7 mouse cellular contexts compared by ENCODE assay signal in the genomic region with DNA sequence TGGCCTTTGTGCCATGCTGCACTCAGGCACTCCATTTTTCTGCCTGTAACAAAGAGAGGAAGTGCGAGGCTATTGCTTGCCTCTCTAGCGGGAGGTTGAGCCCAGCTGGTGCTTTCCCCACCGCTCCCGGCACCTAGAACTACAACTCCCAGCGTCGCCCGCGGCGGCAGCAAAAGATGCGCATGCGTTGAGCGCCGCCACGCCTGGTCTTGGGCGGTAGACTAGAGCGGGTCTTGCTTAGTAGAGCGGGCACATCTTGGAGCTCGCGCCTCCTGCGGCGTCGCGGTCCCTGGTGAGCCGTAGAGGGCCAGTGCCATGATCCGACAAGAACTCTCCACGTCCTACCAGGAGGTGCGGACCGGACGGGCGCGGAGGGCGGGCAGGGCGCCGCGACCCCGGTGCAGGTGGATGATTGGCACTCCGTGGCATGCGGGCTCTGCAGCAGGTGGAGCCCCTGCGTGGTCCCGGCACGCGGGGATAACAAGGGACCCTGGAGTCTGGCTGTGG. TPM values are rescaled to one million over a fixed set of nuclear protein-coding genes. Genes with fewer than 3 reads are reported as not detected.
DNase-seq lines count a peak whose midpoint lies in the region; ATAC-seq and TF ChIP-seq lines count a peak whose summit lies in the region.

A gene (plus strand): TSS at position 187 of the 507 bp plus-strand sequence.

- peak; percentile 94 for ATAC-seq in embryonic facial prominence, embryonic 12.5 days (ENCODE audit: insufficient number of reproducible peaks, insufficient read depth, low FRiP score, low TSS enrichment)
- peak; percentile 94 for ATAC-seq in limb, embryonic 13.5 days (ENCODE audit: low FRiP score, low read depth)
- ATAC-seq in midbrain, embryonic 16.5 days = peak; percentile 96

- H3K79me2 ChIP-seq in heart, adult 2 months (replicated peaks; ENCODE audit: control insufficient read depth, insufficient read depth, low read length) = no peaks in the 10 kb centered on the region

- TF ChIP-seq CTCF in heart, adult 2 months (IDR thresholded peaks at IDR 0.05) = no peak

- H3K27me3 ChIP-seq in embryonic facial prominence, embryonic 12.5 days = no peaks in the 10 kb centered on the region
- no peaks in the 10 kb centered on the region for H3K27me3 ChIP-seq in heart, adult 2 months (ENCODE audit: control insufficient read depth, insufficient read depth, low read length)
- no peaks in the 10 kb centered on the region for H3K27me3 ChIP-seq in limb, embryonic 13.5 days
- H3K27me3 ChIP-seq in midbrain, embryonic 16.5 days (ENCODE audit: control insufficient read depth, insufficient read depth, low read depth, low read length) = no peaks in the 10 kb centered on the region

- peak within 1 kb of the TSS; percentile 55; the same call in 1 of the 2 replicates for H3K27ac ChIP-seq in embryonic facial prominence, embryonic 12.5 days
- H3K27ac ChIP-seq in heart, adult 2 months = peak within 1 kb of the TSS; percentile 73
- H3K27ac ChIP-seq in limb, embryonic 13.5 days = no peak within 1 kb of the TSS
- H3K27ac ChIP-seq in midbrain, embryonic 16.5 days (ENCODE audit: low read length) = peak within 1 kb of the TSS; percentile 92

- intact Hi-C loops in heart, adult 2 months (cut with DNase I) = no loop called here

- peaks cover 14% of the 10 kb centered on the region for H3K4me1 ChIP-seq in embryonic facial prominence, embryonic 12.5 days
- H3K4me1 ChIP-seq in heart, adult 2 months (ENCODE audit: control insufficient read depth, insufficient read depth, low read length) = peaks cover 2% of the 10 kb centered on the region; the same call in 1 of the 2 replicates
- H3K4me1 ChIP-seq in limb, embryonic 13.5 days = peaks cover 21% of the 10 kb centered on the region
- peaks cover 19% of the 10 kb centered on the region for H3K4me1 ChIP-seq in midbrain, embryonic 16.5 days (ENCODE audit: control insufficient read depth, insufficient read depth, low read length)

- TF ChIP-seq EP300 in heart, adult 2 months (IDR thresholded peaks at IDR 0.05; ENCODE audit: insufficient read depth, low read depth, low read length) = 0 out of 2 replicates have a peak, but pooled peaks have one; percentile 34

- peak; percentile 94 for DNase-seq in adrenal gland, postnatal 25 days
- DNase-seq in heart, adult 2 months = peak; percentile 96 to 97
- peak; percentile 91 to 95 for DNase-seq in kidney, adult 8-10 months
- peak; percentile 93 to 97 for DNase-seq in spleen, postnatal 10 days (ENCODE audit: low spot score in 2 of 2)

- under 1% methylated on average over 42 of the region's 42 CpGs for WGBS in embryonic facial prominence, embryonic 12.5 days
- WGBS in heart, adult 2 months = under 1% methylated on average over 42 of the region's 42 CpGs
- WGBS in limb, embryonic 13.5 days = under 1% methylated on average over 42 of the region's 42 CpGs
- 0% methylated on average over 40 of the region's 42 CpGs for WGBS in midbrain, embryonic 16.5 days

- TF ChIP-seq POLR2A in heart, adult 2 months (IDR thresholded peaks at IDR 0.05; ENCODE audit: insufficient read depth, low read depth, low read length) = peak; percentile 92

- peak within 1 kb of the TSS; percentile 84 for H3K9ac ChIP-seq in embryonic facial prominence, embryonic 12.5 days
- peak within 1 kb of the TSS; percentile 92 for H3K9ac ChIP-seq in heart, adult 2 months (ENCODE audit: low read depth, low read length)
- peak within 1 kb of the TSS; percentile 81 for H3K9ac ChIP-seq in limb, embryonic 13.5 days
- H3K9ac ChIP-seq in midbrain, embryonic 16.5 days (ENCODE audit: low read depth, low read length) = peak within 1 kb of the TSS; percentile 88

- H3K36me3 ChIP-seq in embryonic facial prominence, embryonic 12.5 days = no peaks in the 10 kb centered on the region
- H3K36me3 ChIP-seq in heart, adult 2 months (ENCODE audit: control insufficient read depth, insufficient read depth, low read length) = no peaks in the 10 kb centered on the region
- H3K36me3 ChIP-seq in limb, embryonic 13.5 days = 0 out of 2 replicates have a peak, but pooled peaks cover 1% of the 10 kb centered on the region
- H3K36me3 ChIP-seq in midbrain, embryonic 16.5 days (ENCODE audit: control insufficient read depth, insufficient read depth, low read length) = no peaks in the 10 kb centered on the region

- H3K4me2 ChIP-seq in embryonic facial prominence, embryonic 12.5 days (replicated peaks) = peak within 1 kb of the TSS; percentile 94
- peak within 1 kb of the TSS; percentile 89 for H3K4me2 ChIP-seq in limb, embryonic 13.5 days (replicated peaks)
- peak within 1 kb of the TSS; percentile 79 for H3K4me2 ChIP-seq in midbrain, embryonic 16.5 days (ENCODE audit: low read length)

- no peaks in the 10 kb centered on the region for H3K9me3 ChIP-seq in embryonic facial prominence, embryonic 12.5 days
- no peaks in the 10 kb centered on the region for H3K9me3 ChIP-seq in limb, embryonic 13.5 days
- no peaks in the 10 kb centered on the region for H3K9me3 ChIP-seq in midbrain, embryonic 16.5 days (replicated peaks; ENCODE audit: control insufficient read depth, low read length, poor library complexity, severe bottlenecking)

- peak within 1 kb of the TSS; percentile 82 for H3K4me3 ChIP-seq in embryonic facial prominence, embryonic 12.5 days
- peak within 1 kb of the TSS; percentile 97 for H3K4me3 ChIP-seq in heart, adult 2 months
- peak within 1 kb of the TSS; percentile 73 for H3K4me3 ChIP-seq in limb, embryonic 13.5 days
- H3K4me3 ChIP-seq in midbrain, embryonic 16.5 days (ENCODE audit: low read depth, low read length) = peak within 1 kb of the TSS; percentile 81

RNA-seq across cellular contexts. Expression of the gene that starts here (rescaled TPM):
- total RNA-seq in adrenal gland, postnatal 25 days (2021) = 7.4 and 7.7 TPM in 2 replicates
- polyA plus RNA-seq in embryonic facial prominence, embryonic 12.5 days (2016; fragmentation: Nextera tagmentation; extraction: Ambion mirVana) = 24.9 and 25.5 TPM in 2 replicates
- 1 to 10 TPM; 3.3 to 3.6 TPM for total RNA-seq in heart, adult 2 months (2021)
- 3.9 and 6.0 TPM in 2 replicates for polyA plus RNA-seq in heart, adult 2 months (2012; rRNA removed)
- polyA plus RNA-seq in limb, embryonic 13.5 days (2015; fragmentation: Nextera tagmentation; extraction: Ambion mirVana) = 20.7 and 21.5 TPM in 2 replicates
- polyA plus RNA-seq in midbrain, embryonic 16.5 days (2015; fragmentation: Nextera tagmentation; extraction: Ambion mirVana) = 41.0 and 43.0 TPM in 2 replicates
